Mouse (Mus musculus) monocyte, adult 5-6 weeks (primary cell): Measurements from ENCODE around the gene Rdh16f2. TPM values are rescaled to one million over a fixed set of nuclear protein-coding genes. Genes with fewer than 3 reads are reported as not detected.

Source experiments
- ATAC-seq: fragments of 153-309, 156-312 bp; replicated peaks from 2 replicates; pipeline ENCODE4 v1.8.0; 2017; ENCODE audit warnings: mild to moderate bottlenecking; ENCODE audit not compliant: low TSS enrichment, insufficient number of reproducible peaks, severe bottlenecking, poor library complexity, low FRiP score
- total RNA-seq: library from RNA; stranded (forward); fragments of 200-1000, 200-491, 200-594 nt; gene quantifications from 3 replicates; pipeline ENCODE4 v1.2.3, GENCODE M21; 2017

The Rdh16f2 gene
- total RNA-seq, 1 experiment from 2014 or later = not detected

DNA sequence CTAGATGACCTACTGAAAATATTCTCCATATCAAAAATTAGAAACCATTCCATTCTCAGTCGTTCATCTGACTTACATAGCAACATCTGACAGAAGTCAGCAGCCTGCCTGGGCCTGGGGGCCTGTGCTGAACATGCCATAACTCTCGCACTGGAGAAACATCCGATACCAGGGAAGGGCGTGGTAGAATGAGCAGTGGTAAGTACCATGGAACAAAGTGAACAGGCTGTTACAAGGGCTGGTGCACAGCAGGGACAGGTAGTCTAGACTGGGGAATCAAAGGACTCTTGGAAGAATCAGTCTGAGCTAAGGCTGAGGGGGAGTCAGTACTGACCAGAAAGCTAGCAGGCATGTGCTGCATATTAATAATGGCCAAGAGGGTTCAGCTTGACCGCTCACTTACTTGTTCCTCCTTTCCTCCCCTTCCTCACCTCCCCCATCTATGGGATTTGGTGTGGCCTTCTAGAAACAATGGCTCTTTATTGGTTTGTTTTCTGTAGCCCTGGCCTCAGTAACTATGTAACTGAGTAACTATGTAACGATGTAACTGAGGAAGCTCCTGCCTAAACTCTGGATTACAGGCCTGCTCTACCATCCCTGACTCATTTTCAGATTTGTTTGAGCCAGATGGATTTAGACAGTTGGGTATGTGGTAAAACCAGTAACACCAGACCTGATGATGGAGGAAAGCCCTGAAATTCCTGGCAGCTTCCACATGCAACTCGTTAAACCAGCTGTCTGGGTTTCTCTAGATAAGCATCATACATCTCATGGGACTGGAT lies 58.5 kb downstream of the Rdh16f2 start:
- no peak for ATAC-seq

Other genes starting within 250 kb of the Rdh16f2 start
- gene Lrp1, start 245.3 kb upstream of the Rdh16f2 start, total RNA-seq = 147 to 219 TPM (median 171 TPM) in 3 replicates
- gene Stat6, start 223.5 kb upstream of the Rdh16f2 start, total RNA-seq = 171 to 211 TPM (median 204 TPM) in 3 replicates
- gene Nemp1, start 199.6 kb upstream of the Rdh16f2 start, total RNA-seq = 16.1 to 28.4 TPM (median 17.2 TPM) in 3 replicates
- gene Nab2, start 197.9 kb upstream of the Rdh16f2 start, total RNA-seq = 12.6 to 35.9 TPM (median 17.8 TPM) in 3 replicates
- gene Myo1a, start 161.3 kb upstream of the Rdh16f2 start, total RNA-seq = 1.6 TPM in 1 of 3 replicates, not detected in the others
- not detected in 3 replicates for gene Tac2, start 142.0 kb upstream of the Rdh16f2 start, total RNA-seq
- gene Zbtb39, start 126.9 kb upstream of the Rdh16f2 start, total RNA-seq = 4.8 to 9.7 TPM (median 6.3 TPM) in 3 replicates
- gene Gpr182, start 114.7 kb upstream of the Rdh16f2 start, total RNA-seq = not detected in 3 replicates
- gene Rdh1, start 106.8 kb upstream of the Rdh16f2 start, total RNA-seq = not detected in 3 replicates
- gene Rdh16f1, start 106.7 kb upstream of the Rdh16f2 start, total RNA-seq = not detected in 3 replicates
- gene Rdh9, start 90.1 kb upstream of the Rdh16f2 start, total RNA-seq = 0.19 to 1.2 TPM (median 1.0 TPM) in 3 replicates
- not detected in 3 replicates for gene Rdh16, start 65.3 kb upstream of the Rdh16f2 start, total RNA-seq
- not detected in 3 replicates for gene Rdh19, start 16.5 kb upstream of the Rdh16f2 start, total RNA-seq
- gene Rdh7, start 22.3 kb downstream of the Rdh16f2 start, total RNA-seq = not detected in 3 replicates
- gene Sdr9c7, start 32.0 kb downstream of the Rdh16f2 start, total RNA-seq = not detected in 3 replicates
- gene Hsd17b6, start 141.1 kb downstream of the Rdh16f2 start, total RNA-seq = not detected in 3 replicates
- 8.2 to 17.1 TPM (median 11.8 TPM) in 3 replicates for gene Prim1, start 148.7 kb downstream of the Rdh16f2 start, total RNA-seq
- 950 to 1,122 TPM (median 1,063 TPM) in 3 replicates for gene Naca, start 169.1 kb downstream of the Rdh16f2 start, total RNA-seq
- gene Ptges3, start 192.5 kb downstream of the Rdh16f2 start, total RNA-seq = 122 to 160 TPM (median 144 TPM) in 3 replicates
- gene Atp5b, start 216.8 kb downstream of the Rdh16f2 start, total RNA-seq = 601 to 762 TPM (median 711 TPM) in 3 replicates
- gene Baz2a, start 225.1 kb downstream of the Rdh16f2 start, total RNA-seq = 36.8 to 80.0 TPM (median 45.1 TPM) in 3 replicates